Mouse (Mus musculus) cerebellum, adult 2 months (tissue): ENCODE measurements around the gene Kpna2. TPM values are rescaled to one million over a fixed set of nuclear protein-coding genes. Genes with fewer than 3 reads are reported as not detected.
A peak's percentile ranks its signal among the peaks of the same experiment; 100 is the strongest.

Experiments used
- DNase-seq, 2 experiments: peaks; one replicate each; pipeline ENCODE4 v3.0.0; 2021
- H3K27ac ChIP-seq: fragments of 200-500 bp; 2 replicates; pipeline ENCODE4 v1.5.1; 2012; ENCODE audit warnings: low read length, control low read depth, inconsistent platforms; ENCODE audit not compliant: insufficient read depth
- H3K27me3 ChIP-seq: fragments of 200-500 bp; 2 replicates; pipeline ENCODE4 v1.6.1; 2012; ENCODE audit warnings: inconsistent platforms, mild to moderate bottlenecking, low read length, moderate library complexity; ENCODE audit not compliant: control insufficient read depth, insufficient read depth
- H3K4me1 ChIP-seq: fragments of 200-500 bp; 2 replicates; pipeline ENCODE4 v1.6.1; 2011; ENCODE audit warnings: low read length; ENCODE audit not compliant: control insufficient read depth, insufficient read depth
- H3K4me3 ChIP-seq: fragments of 200-500 bp; replicated peaks from 2 replicates; pipeline ENCODE3; 2011; ENCODE audit warnings: mild to moderate bottlenecking, low read depth, low read length, control low read depth; ENCODE audit not compliant: insufficient read depth
- CTCF ChIP-seq: fragments of 200-500 bp; IDR thresholded peaks from 2 replicates; pipeline ENCODE4 v1.5.1; 2011; ENCODE audit warnings: low read depth, mild to moderate bottlenecking, control low read depth, low read length, moderate library complexity, borderline replicate concordance; ENCODE audit not compliant: insufficient read depth
- POLR2A ChIP-seq: fragments of 200-500 bp; IDR thresholded peaks from 2 replicates; pipeline ENCODE4 v1.6.1; 2011; ENCODE audit warnings: low read length, control low read depth, borderline replicate concordance; ENCODE audit not compliant: insufficient read depth
- WGBS: fragments of 180-500 bp; shearing (Covaris S2); methylation state at CpG from one replicate; pipeline ENCODE4 v1.1.7; 2018; 5-methylcytosine and 5-hydroxymethylcytosine counted together
- polyA plus RNA-seq: library from polyadenylated mRNA; depleted of rRNA; stranded (reverse); fragments of >200 nt; gene quantifications from 2 replicates; pipeline ENCODE4 v1.2.3, GENCODE M21; 2012

Kpna2 gene
- polyA plus RNA-seq, 1 experiment, result 30.1 TPM

- DNase-seq, result no peak
- Histone ChIP-seq H3K4me1 (no peaks in the 10 kb centered on the region), H3K27ac (no peak overlapping the region), H3K27me3 (no peaks in the 10 kb centered on the region), H3K4me3 (no peak overlapping the region)
- TF ChIP-seq CTCF (no peak), POLR2A (no peak)
- 78% methylated on average over 10 of the region's 10 CpGs for WGBS
Measured at GRCm38 (mm10) chr11:107034085-107034810, 34.9 kb upstream of the Kpna2 start.

DNA sequence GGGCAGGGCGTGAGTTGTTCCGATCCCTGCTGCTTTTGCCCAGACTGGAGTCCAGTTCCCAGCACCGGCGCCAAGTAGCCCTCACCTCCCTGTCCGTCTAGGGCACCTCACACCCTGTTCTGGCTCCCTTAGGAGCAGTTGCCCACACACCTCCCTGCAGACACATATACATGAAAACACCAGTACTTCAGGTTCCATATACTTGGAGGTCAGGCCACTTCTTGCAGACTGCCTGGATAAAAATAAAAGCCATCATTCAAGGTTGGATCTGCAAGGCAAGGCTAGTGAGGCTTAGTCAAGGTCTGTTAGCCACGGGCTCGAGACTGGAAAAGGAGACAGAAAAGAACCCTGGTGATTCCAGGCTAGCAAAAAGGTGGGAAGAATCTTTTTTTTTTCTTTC is 32.3 kb upstream of the Kpna2 start:
- DNase-seq, result no peak
- Histone ChIP-seq H3K27ac (no peak overlapping the region), H3K4me3 (no peak overlapping the region), H3K27me3 (no peaks in the 10 kb centered on the region), H3K4me1 (peaks cover 2% of the 10 kb centered on the region)
- WGBS, result 28% methylated on average over 7 of the region's 7 CpGs
- TF ChIP-seq POLR2A, result no peak
- TF ChIP-seq CTCF, result no peak

GRCm38 (mm10) chr11:107029536-107029935 is 30.2 kb upstream of the Kpna2 start:
- no peak for DNase-seq
- Histone ChIP-seq H3K27me3 (no peaks in the 10 kb centered on the region), H3K4me3 (no peak overlapping the region), H3K4me1 (peaks cover 4% of the 10 kb centered on the region), H3K27ac (no peak overlapping the region)
- WGBS, result 59% methylated on average over 19 of the region's 19 CpGs
- TF ChIP-seq CTCF, result no peak
- no peak for TF ChIP-seq POLR2A

- Histone ChIP-seq H3K4me3 (peak overlapping the region; percentile 90), H3K27ac (peak overlapping the region; percentile 76; the same call in 1 of the 2 replicates), H3K4me1 (peaks cover 4% of the 10 kb centered on the region), H3K27me3 (no peaks in the 10 kb centered on the region)
- TF ChIP-seq CTCF, result no peak
- TF ChIP-seq POLR2A, result no peak
- WGBS, result 67% methylated on average over 6 of the region's 6 CpGs
- DNase-seq, result no peak
Measured at GRCm38 (mm10) chr11:107028754-107029153, 29.4 kb upstream of the Kpna2 start.

DNA sequence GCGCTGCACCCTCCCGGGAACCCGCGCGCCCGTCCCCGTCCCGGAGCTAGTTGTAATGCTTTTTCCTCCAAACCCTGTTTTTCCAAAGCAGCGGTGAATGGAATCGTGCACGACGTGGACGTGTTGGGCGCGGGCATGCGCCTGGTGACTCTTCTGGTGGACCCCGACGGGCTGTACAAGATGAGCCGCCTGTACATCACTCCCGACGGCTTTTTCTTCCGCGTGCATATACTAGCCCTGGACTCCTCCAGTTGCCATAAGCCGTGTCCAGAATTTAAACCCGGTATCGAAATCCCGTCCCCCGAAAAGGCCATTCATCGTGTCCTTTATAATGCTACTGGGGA is 28.9 kb upstream of the Kpna2 start:
- 1% methylated on average over 29 of the region's 29 CpGs for WGBS
- Histone ChIP-seq H3K4me3 (peak overlapping the region; percentile 90), H3K27ac (peak overlapping the region; percentile 76), H3K4me1 (peaks cover 4% of the 10 kb centered on the region), H3K27me3 (no peaks in the 10 kb centered on the region)
- TF ChIP-seq POLR2A (no peak), CTCF (no peak)
- no peak for DNase-seq

GRCm38 (mm10) chr11:107027431-107028274 is 28.3 kb upstream of the Kpna2 start:
- Histone ChIP-seq H3K4me1 (peaks cover 4% of the 10 kb centered on the region), H3K4me3 (peak overlapping the region; percentile 97), H3K27ac (peak overlapping the region; percentile 76), H3K27me3 (no peaks in the 10 kb centered on the region)
- peak; percentile 57 for TF ChIP-seq POLR2A
- TF ChIP-seq CTCF, result no peak
- WGBS, result under 1% methylated on average over 107 of the region's 107 CpGs
- DNase-seq, result peak; percentile 90 to 91

DNA sequence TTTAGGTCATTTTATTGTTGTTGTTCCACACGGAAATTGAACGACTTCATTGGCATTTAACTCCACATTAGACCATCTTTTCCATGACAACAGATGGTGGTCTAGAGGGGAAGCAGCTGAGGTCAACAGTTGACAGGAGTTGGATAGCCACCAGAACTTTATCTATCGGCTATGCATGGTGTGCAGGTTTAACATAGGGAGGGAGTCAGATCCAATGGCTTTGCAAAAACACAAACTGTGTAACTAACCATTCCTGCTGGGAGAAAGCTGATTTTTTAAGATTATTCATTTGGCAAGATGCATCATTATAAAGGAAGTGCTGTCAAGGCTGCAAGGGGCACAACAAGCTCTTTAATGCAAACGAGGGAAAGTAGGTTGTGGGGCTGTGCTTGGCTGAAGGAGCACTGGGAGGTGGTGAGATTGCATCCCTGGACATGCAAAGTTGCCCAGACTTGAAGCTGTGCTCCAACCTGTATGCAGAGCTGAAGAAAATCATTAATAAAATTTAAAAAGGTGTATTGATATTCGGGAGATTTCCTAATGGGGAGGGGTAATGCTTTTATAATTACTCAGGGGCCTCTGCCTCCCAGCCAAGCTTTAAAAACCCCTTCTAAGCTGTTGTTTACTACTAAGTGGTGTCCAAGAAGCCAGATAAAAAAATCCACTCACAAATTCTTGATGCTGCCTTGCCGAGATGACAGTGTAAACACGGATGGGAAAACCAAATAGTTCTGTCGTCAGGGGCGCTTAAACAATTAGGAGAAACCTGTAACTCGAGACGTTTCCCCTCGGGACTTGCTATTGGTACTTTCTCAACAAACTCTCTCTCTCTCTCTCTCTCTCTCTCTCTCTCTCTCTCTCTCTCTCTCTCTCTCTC is 27.5 kb upstream of the Kpna2 start:
- no peaks in the 10 kb centered on the region for H3K27me3 ChIP-seq
- peaks cover 4% of the 10 kb centered on the region for H3K4me1 ChIP-seq
- H3K4me3 ChIP-seq, result peak overlapping the region; percentile 97
- WGBS, result 8% methylated on average over 12 of the region's 12 CpGs
- no peak overlapping the region; the same call in 1 of the 2 replicates for H3K27ac ChIP-seq
- DNase-seq, result peak; percentile 41 to 43
- TF ChIP-seq POLR2A (no peak), CTCF (no peak)
